Mouse (Mus musculus) spleen, adult 2 months (tissue): ENCODE measurements at regions not wholly inside any gene's neighbourhood (a gene's known extent, or its start where the extent isn't known, plus 50 kb on each side); places are given as distances from the start of the nearest gene placed in this dataset.

Experiments
- CTCF ChIP-seq: fragments of 200-500 bp; IDR thresholded peaks from 2 replicates; pipeline ENCODE4 v1.5.1; 2011; ENCODE audit warnings: mild to moderate bottlenecking, inconsistent platforms; ENCODE audit not compliant: insufficient read depth, insufficient read length, insufficient replicate concordance; ENCODE audit errors: extremely low read depth
- POLR2A ChIP-seq: fragments of 200-500 bp; IDR thresholded peaks from 2 replicates; pipeline ENCODE4 v1.6.1; 2011; ENCODE audit warnings: low read depth, low read length, inconsistent platforms

- TF ChIP-seq CTCF (no peak), POLR2A (no peak)
Measured at GRCm38 (mm10) chr10:112810181-112810580, 118.6 kb downstream of the Atxn7l3b start.
